Mouse (Mus musculus): ENCODE measurements around the gene Atp6v1g2. TPM values are rescaled to one million over a fixed set of nuclear protein-coding genes. Genes with fewer than 3 reads are reported as not detected.

The Atp6v1g2 gene
- polyA plus RNA-seq, 1 experiment from 2014 or later: 3.8 TPM

DNA sequence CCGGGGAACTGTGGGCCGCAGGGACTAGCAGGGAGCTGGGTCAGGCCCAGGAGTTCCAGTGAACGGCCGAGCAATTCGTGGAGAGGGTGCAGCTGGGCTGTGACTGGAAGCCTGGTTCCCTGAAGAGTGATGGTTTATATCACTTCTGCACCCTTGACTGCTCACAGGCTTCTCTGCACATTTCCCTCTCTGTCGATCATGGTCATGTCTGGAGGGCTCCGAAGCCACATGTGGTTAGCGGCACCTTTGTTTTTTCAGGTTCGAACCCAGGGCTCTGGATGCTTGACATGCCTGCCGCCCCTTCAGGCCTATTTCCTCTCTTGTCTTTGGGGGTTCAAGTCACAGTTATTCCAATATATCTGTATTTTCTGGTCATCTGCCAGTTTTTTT lies 28.1 kb upstream of the Atp6v1g2 start:
- H3K27ac ChIP-seq: no peak overlapping the region
- no peak for ATAC-seq (ENCODE audit: insufficient number of reproducible peaks, low FRiP score, low TSS enrichment, low read depth)
- H3K4me1 ChIP-seq: peaks cover 4% of the 10 kb centered on the region; the same call in 1 of the 2 replicates
- no peaks in the 10 kb centered on the region for H3K9me3 ChIP-seq
- H3K27me3 ChIP-seq: peaks cover 40% of the 10 kb centered on the region
- 47% methylated on average over 10 of the region's 10 CpGs for WGBS
- no peaks in the 10 kb centered on the region for H3K36me3 ChIP-seq
- H3K4me2 ChIP-seq: no peak overlapping the region
- H3K9ac ChIP-seq: no peak overlapping the region
- no peak overlapping the region for H3K4me3 ChIP-seq

- Histone ChIP-seq H3K27me3 (peaks cover 5% of the 10 kb centered on the region), H3K4me1 (no peaks in the 10 kb centered on the region), H3K4me2 (no peak overlapping the region), H3K9ac (no peak overlapping the region), H3K9me3 (no peaks in the 10 kb centered on the region), H3K4me3 (no peak overlapping the region), H3K27ac (no peak overlapping the region), H3K36me3 (no peaks in the 10 kb centered on the region)
- 78% methylated on average over 12 of the region's 12 CpGs for WGBS
- ATAC-seq (ENCODE audit: insufficient number of reproducible peaks, low FRiP score, low TSS enrichment, low read depth): no peak
These were observed 23.5 kb upstream of the Atp6v1g2 start for GRCm38 (mm10) chr17:35209785-35210535.

DNA sequence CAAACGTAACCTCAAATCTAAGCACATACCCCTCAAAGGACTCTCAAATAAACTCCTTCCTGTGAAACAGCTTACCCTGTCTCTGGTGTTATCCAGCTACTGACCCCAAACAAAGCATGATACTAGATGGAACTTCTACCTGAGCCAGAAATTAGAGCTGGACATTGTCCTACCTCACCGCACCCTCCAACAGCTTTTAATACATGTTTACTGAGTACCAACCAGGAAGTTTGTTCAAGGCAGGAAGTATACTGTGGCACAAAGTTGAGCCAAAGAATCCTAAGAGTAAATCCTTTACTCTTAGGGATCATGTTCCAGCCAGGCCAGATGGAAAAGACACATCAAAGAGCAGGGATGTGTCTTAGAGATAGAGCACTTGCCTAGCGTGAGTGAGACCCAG lies 22.9 kb upstream of the Atp6v1g2 start:
- H3K4me1 ChIP-seq: no peaks in the 10 kb centered on the region
- H3K9me3 ChIP-seq: no peaks in the 10 kb centered on the region
- H3K9ac ChIP-seq: no peak overlapping the region
- no peaks in the 10 kb centered on the region for H3K36me3 ChIP-seq
- H3K4me3 ChIP-seq: no peak overlapping the region
- WGBS: 57% methylated on average over 3 of the region's 3 CpGs
- ATAC-seq (ENCODE audit: insufficient number of reproducible peaks, low FRiP score, low TSS enrichment, low read depth): no peak
- H3K27ac ChIP-seq: no peak overlapping the region
- H3K4me2 ChIP-seq: no peak overlapping the region
- no peaks in the 10 kb centered on the region for H3K27me3 ChIP-seq

- no peak overlapping the region for H3K27ac ChIP-seq
- no peaks in the 10 kb centered on the region for H3K4me1 ChIP-seq
- H3K36me3 ChIP-seq: no peaks in the 10 kb centered on the region
- H3K4me3 ChIP-seq: no peak overlapping the region
- H3K9ac ChIP-seq: no peak overlapping the region
- WGBS: 89% methylated on average over 5 of the region's 5 CpGs
- H3K4me2 ChIP-seq: no peak overlapping the region
- H3K9me3 ChIP-seq: no peaks in the 10 kb centered on the region
- ATAC-seq (ENCODE audit: insufficient number of reproducible peaks, low FRiP score, low TSS enrichment, low read depth): no peak
- no peaks in the 10 kb centered on the region for H3K27me3 ChIP-seq
These were observed 20.4 kb upstream of the Atp6v1g2 start for GRCm38 (mm10) chr17:35213071-35213470.

DNA sequence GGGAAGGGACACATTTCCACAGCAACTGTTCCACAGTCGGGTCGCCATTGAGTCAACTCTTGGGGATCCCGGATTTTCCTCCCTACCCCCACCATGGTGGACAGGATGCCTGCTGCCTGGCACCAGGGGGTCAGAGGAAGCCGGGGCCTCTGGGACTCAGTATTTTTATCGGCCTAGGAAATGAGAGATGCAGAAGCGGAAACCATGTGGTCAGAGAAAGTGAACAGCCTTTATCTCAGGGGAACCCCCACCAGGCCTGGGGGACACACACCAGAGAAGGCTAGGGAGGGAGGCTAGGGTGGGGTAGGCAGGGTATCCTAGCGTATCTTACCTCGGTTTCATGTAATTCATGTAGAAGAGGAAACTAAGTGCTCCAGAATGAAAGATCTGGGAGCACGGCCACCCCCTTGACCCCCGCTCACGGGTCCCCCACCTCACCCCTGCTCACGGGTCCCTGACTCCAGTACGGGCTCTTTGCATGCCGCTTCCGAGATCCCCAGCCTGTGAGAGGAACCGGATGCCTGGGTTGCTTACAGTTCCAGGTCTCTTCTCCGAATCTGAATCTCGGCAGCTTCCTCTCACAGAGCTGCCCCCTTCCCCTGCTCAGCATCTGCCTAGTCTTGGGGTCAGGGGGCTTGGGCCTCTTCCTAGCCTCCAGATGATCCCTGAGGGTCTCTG lies 14.8 kb upstream of the Atp6v1g2 start:
- WGBS: 75% methylated on average over 18 of the region's 18 CpGs
- no peak overlapping the region for H3K27ac ChIP-seq
- H3K9me3 ChIP-seq: no peaks in the 10 kb centered on the region
- ATAC-seq (ENCODE audit: insufficient number of reproducible peaks, low FRiP score, low TSS enrichment, low read depth): no peak
- 0 out of 2 replicates have a peak, but pooled peaks cover 6% of the 10 kb centered on the region for H3K4me1 ChIP-seq
- no peak overlapping the region for H3K4me2 ChIP-seq
- peaks cover 13% of the 10 kb centered on the region for H3K36me3 ChIP-seq
- H3K27me3 ChIP-seq: no peaks in the 10 kb centered on the region
- no peak overlapping the region for H3K4me3 ChIP-seq
- no peak overlapping the region for H3K9ac ChIP-seq

- H3K27me3 ChIP-seq: no peaks in the 10 kb centered on the region
- no peak overlapping the region for H3K9ac ChIP-seq
- no peak overlapping the region for H3K4me2 ChIP-seq
- WGBS: 81% methylated on average over 6 of the region's 6 CpGs
- H3K4me1 ChIP-seq: 0 out of 2 replicates have a peak, but pooled peaks cover 6% of the 10 kb centered on the region
- no peak overlapping the region for H3K4me3 ChIP-seq
- H3K27ac ChIP-seq: no peak overlapping the region
- no peaks in the 10 kb centered on the region for H3K9me3 ChIP-seq
- H3K36me3 ChIP-seq: peaks cover 13% of the 10 kb centered on the region
- no peak for ATAC-seq (ENCODE audit: insufficient number of reproducible peaks, low FRiP score, low TSS enrichment, low read depth)
These were observed 13.8 kb upstream of the Atp6v1g2 start for GRCm38 (mm10) chr17:35219601-35220041.

GRCm38 (mm10) chr17:35220156-35220952 lies 13.1 kb upstream of the Atp6v1g2 start, which contains the start of gene Gm16181:
Gm16181 (plus strand) TSS chr17:35220834.
- Histone ChIP-seq H3K9me3 (no peaks in the 10 kb centered on the region), H3K4me3 (no peak within 1 kb of the TSS), H3K9ac (no peak within 1 kb of the TSS), H3K27ac (no peak within 1 kb of the TSS), H3K36me3 (peaks cover 18% of the 10 kb centered on the region), H3K4me1 (0 out of 2 replicates have a peak, but pooled peaks cover 6% of the 10 kb centered on the region), H3K27me3 (no peaks in the 10 kb centered on the region), H3K4me2 (no peak within 1 kb of the TSS)
- ATAC-seq (ENCODE audit: insufficient number of reproducible peaks, low FRiP score, low TSS enrichment, low read depth): no peak
- WGBS: 83% methylated on average over 28 of the region's 28 CpGs

DNA sequence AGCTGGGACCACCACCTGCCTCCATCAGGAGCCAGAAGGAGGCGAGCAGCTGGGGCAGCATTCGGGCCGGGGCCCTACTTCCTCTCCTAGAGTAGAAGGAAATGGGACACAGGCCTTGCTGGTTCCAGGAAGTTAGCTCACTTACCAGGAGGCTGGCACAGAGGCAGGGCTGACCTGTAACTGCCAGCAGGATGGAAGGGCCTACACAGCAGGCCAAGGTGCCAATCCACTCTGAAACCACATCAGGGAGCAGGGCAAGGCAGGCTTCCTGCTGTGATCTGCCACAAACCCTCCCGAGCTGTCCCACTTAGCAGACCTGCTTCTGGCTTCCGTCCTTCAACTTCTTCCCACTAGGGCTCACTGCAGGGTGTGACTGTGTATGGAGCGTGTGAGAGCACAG lies 11.2 kb upstream of the Atp6v1g2 start:
- Histone ChIP-seq H3K4me3 (no peak overlapping the region), H3K4me1 (0 out of 2 replicates have a peak, but pooled peaks cover 6% of the 10 kb centered on the region), H3K27me3 (no peaks in the 10 kb centered on the region), H3K9ac (no peak overlapping the region), H3K9me3 (no peaks in the 10 kb centered on the region), H3K4me2 (no peak overlapping the region), H3K36me3 (peaks cover 26% of the 10 kb centered on the region), H3K27ac (0 out of 2 replicates have a peak overlapping the region, but pooled peaks have one; percentile 33)
- ATAC-seq (ENCODE audit: insufficient number of reproducible peaks, low FRiP score, low TSS enrichment, low read depth): no peak
- 78% methylated on average over 6 of the region's 6 CpGs for WGBS

- H3K36me3 ChIP-seq: peaks cover 48% of the 10 kb centered on the region
- H3K27me3 ChIP-seq: no peaks in the 10 kb centered on the region
- no peak for ATAC-seq (ENCODE audit: insufficient number of reproducible peaks, low FRiP score, low TSS enrichment, low read depth)
- WGBS: 95% methylated on average over 4 of the region's 4 CpGs
- no peak overlapping the region for H3K4me3 ChIP-seq
- no peak overlapping the region for H3K9ac ChIP-seq
- H3K27ac ChIP-seq: no peak overlapping the region
- 0 out of 2 replicates have a peak, but pooled peaks cover 6% of the 10 kb centered on the region for H3K4me1 ChIP-seq
- no peaks in the 10 kb centered on the region for H3K9me3 ChIP-seq
- H3K4me2 ChIP-seq: no peak overlapping the region
These were observed 8.8 kb upstream of the Atp6v1g2 start for GRCm38 (mm10) chr17:35224641-35225040.

DNA sequence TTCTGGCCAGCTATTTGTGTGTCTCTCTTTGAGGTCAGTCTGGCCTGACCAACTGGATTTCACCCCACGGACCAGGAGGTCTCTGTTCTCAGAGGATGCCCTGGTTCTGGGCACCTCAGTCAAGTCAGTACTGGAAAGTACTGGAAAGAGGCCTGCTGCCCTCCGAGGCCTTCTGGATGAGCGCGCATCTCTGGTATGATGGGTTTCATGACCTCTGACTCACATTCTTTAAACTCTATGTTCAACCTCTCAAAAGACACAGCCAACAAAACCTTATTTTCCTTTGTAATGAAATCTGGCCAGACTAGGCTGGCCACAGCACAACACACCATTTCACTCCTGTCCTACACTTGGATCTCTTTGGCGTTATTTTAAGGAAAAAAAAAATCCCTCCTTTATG lies 8.0 kb upstream of the Atp6v1g2 start:
- no peaks in the 10 kb centered on the region for H3K9me3 ChIP-seq
- peaks cover 45% of the 10 kb centered on the region for H3K36me3 ChIP-seq
- H3K27ac ChIP-seq: no peak overlapping the region
- H3K9ac ChIP-seq: no peak overlapping the region
- H3K4me2 ChIP-seq: no peak overlapping the region
- 91% methylated on average over 5 of the region's 5 CpGs for WGBS
- H3K4me3 ChIP-seq: no peak overlapping the region
- ATAC-seq (ENCODE audit: insufficient number of reproducible peaks, low FRiP score, low TSS enrichment, low read depth): no peak
- 0 out of 2 replicates have a peak, but pooled peaks cover 1% of the 10 kb centered on the region for H3K4me1 ChIP-seq
- no peaks in the 10 kb centered on the region for H3K27me3 ChIP-seq

GRCm38 (mm10) chr17:35226561-35227046 lies 6.9 kb upstream of the Atp6v1g2 start:
- peaks cover 52% of the 10 kb centered on the region for H3K36me3 ChIP-seq
- WGBS: 83% methylated on average over 14 of the region's 14 CpGs
- ATAC-seq (ENCODE audit: insufficient number of reproducible peaks, low FRiP score, low TSS enrichment, low read depth): no peak
- no peak overlapping the region for H3K9ac ChIP-seq
- no peaks in the 10 kb centered on the region for H3K9me3 ChIP-seq
- no peak overlapping the region for H3K27ac ChIP-seq
- no peaks in the 10 kb centered on the region for H3K27me3 ChIP-seq
- no peak overlapping the region for H3K4me2 ChIP-seq
- no peak overlapping the region for H3K4me3 ChIP-seq
- H3K4me1 ChIP-seq: 0 out of 2 replicates have a peak, but pooled peaks cover under 1% of the 10 kb centered on the region

Measured in limb, embryonic 15.5 days (tissue).